Mouse (Mus musculus): ENCODE measurements at regions not wholly inside any gene's neighbourhood (a gene's known extent, or its start where the extent isn't known, plus 50 kb on each side); places are given as distances from the start of the nearest gene placed in this dataset.

DNA sequence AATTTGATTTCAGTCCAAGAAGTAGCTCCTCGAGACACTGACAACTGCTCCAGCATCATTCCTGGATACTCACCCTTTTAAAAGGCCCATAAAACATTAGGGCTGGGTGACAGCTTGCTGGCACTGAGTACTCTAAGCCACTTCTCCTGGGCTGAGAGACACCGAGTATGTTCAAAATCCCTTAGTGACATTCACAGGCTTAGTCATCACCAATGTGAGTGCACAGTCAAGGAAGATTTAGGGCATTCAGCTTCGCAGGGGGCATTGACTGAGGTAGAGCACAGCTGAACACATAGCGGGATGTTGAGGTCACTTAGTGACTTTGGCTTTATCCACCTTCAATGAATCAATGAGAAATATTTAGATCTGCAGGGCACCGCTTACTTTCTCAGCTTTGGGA, 210.8 kb upstream of the Hnrnpa3 start:
- Histone ChIP-seq H3K4me2 (no peak overlapping the region), H3K27ac (no peak overlapping the region), H3K27me3 (replicated peaks) (no peaks in the 10 kb centered on the region), H3K9me3 (no peaks in the 10 kb centered on the region), H3K36me3 (replicated peaks) (no peaks in the 10 kb centered on the region), H3K4me1 (peaks cover 4% of the 10 kb centered on the region), H3K4me3 (no peak overlapping the region), H3K9ac (no peak overlapping the region)
- 74% methylated on average over 5 of the region's 5 CpGs for WGBS
- ATAC-seq (replicated peaks), result no peak

- Histone ChIP-seq H3K27ac (no peak overlapping the region), H3K27me3 (replicated peaks) (no peaks in the 10 kb centered on the region), H3K9ac (no peak overlapping the region), H3K4me3 (no peak overlapping the region), H3K4me2 (no peak overlapping the region), H3K36me3 (replicated peaks) (no peaks in the 10 kb centered on the region), H3K4me1 (peaks cover 4% of the 10 kb centered on the region), H3K9me3 (no peaks in the 10 kb centered on the region)
- no peak for ATAC-seq (replicated peaks)
- 58% methylated on average over 8 of the region's 8 CpGs for WGBS
Observed at GRCm38 (mm10) chr2:75451846-75452267, 207.2 kb upstream of the Hnrnpa3 start.

DNA sequence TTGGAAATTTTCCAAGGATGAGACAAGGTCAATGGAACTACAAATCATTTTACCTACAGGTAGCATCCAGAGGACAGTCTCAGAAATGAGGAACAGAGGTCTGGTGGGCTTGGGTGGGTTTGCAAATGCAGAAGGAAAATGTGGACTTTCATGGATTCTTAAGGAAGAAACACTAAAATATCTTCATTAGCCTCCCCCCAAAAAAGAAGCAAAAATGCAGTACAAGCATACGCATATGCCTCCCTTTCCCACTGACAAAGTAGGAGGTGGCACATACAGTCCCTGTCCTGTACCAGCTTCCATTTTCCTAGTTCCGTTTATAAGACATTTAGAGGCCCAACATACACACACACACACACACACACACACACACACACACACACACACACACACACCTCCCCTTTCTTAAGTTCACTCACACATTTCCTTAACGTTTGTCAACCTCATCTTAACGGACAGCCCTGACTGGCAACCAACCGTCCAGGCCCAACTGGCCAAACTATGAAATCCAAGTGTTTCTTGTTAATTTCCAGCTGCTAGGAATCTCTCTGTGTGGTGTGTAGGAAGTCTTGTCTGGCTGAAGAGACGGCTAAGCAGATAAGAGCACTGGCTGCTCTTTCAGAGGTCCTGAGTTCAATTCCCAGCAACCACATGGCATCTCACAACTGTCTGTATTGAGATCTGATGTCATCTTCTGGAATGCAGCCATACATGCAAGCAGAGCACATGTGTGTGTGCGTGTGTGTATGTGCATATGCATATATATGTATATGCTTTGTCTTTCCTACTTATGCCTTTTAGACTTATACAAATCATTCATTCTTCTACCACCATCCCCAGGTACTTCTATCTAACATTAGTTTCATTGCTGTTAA, 206.6 kb upstream of the Hnrnpa3 start:
- no peak for ATAC-seq (replicated peaks)
- H3K27ac ChIP-seq, result no peak overlapping the region

DNA sequence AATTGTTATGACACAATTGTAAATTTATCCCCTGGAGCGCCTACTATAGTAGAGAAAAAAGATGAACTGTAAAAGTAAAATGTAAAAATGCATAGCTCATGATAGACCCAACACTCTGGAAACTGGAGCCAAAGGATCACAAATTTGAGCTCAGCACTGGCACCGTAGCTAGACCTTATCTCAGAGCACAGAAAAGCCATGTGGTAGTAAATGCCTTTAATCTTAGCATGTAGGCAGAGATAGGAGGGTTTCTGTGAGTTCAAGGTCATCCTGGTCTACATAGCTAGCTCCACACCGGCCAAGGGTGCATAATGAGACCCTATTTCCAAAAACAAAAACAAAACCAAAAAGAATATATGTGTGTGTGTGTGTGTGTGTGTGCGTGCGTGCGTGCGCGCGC, 203.6 kb upstream of the Hnrnpa3 start:
- Histone ChIP-seq H3K9ac (no peak overlapping the region), H3K36me3 (replicated peaks) (no peaks in the 10 kb centered on the region), H3K9me3 (no peaks in the 10 kb centered on the region), H3K4me2 (no peak overlapping the region), H3K4me1 (no peaks in the 10 kb centered on the region), H3K27me3 (replicated peaks) (no peaks in the 10 kb centered on the region), H3K27ac (no peak overlapping the region), H3K4me3 (no peak overlapping the region)
- no peak for ATAC-seq (replicated peaks)
- WGBS, result 97% methylated on average over 9 of the region's 9 CpGs

More for the DNA sequence above, 206.6 kb upstream of the Hnrnpa3 start:
- Histone ChIP-seq H3K4me3 (no peak overlapping the region), H3K4me2 (no peak overlapping the region), H3K9me3 (no peaks in the 10 kb centered on the region), H3K36me3 (replicated peaks) (no peaks in the 10 kb centered on the region), H3K9ac (no peak overlapping the region), H3K4me1 (peaks cover 4% of the 10 kb centered on the region), H3K27me3 (replicated peaks) (no peaks in the 10 kb centered on the region)
- WGBS, result 88% methylated on average over 7 of the region's 7 CpGs

DNA sequence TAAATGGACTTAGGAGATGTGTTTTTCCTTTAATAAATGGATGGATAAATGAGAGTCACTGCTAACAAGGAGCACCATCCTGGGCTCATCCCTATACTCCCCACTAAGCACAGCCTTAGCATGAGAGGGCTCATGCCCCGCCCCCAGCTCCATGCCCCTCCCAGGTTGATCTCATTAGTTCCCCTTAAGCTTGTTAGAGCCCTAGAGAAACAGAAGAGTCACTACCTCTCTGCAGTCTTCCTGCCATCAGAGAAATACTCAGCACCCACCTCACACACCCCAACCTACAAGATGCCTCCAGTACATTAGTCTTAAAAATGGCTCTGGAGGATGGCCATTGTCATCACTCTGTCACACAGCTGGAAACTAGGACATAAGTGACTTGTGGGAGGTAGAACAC, 202.8 kb upstream of the Hnrnpa3 start:
- Histone ChIP-seq H3K9ac (no peak overlapping the region), H3K36me3 (replicated peaks) (no peaks in the 10 kb centered on the region), H3K4me2 (no peak overlapping the region), H3K4me3 (no peak overlapping the region), H3K27ac (no peak overlapping the region), H3K27me3 (replicated peaks) (no peaks in the 10 kb centered on the region), H3K4me1 (peaks cover 4% of the 10 kb centered on the region), H3K9me3 (no peaks in the 10 kb centered on the region)
- no peak for ATAC-seq (replicated peaks)
- WGBS, result 88% methylated on average over 1 of the region's 1 CpGs

DNA sequence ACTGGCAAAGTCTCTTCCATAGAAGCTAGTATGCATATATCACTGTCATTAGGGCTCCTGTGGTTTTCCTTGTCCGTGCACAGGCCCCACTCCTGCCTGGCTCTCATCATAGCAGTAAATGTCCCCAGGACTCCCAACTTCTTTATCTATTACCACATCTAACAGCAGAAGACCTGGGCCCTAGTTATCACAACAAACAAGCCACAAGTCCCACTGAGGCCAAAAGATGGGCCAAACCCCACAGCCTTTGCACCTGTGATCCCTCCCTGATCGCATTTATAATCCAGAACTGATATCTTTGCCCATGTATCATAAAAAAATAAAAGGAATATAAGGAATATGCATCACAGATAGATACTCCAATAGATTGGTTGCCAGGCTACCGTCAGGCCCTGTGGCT, 201.6 kb upstream of the Hnrnpa3 start:
- Histone ChIP-seq H3K4me2 (no peak overlapping the region), H3K27me3 (replicated peaks) (no peaks in the 10 kb centered on the region), H3K4me3 (no peak overlapping the region), H3K9me3 (no peaks in the 10 kb centered on the region), H3K36me3 (replicated peaks) (no peaks in the 10 kb centered on the region), H3K4me1 (peaks cover 14% of the 10 kb centered on the region), H3K9ac (no peak overlapping the region), H3K27ac (no peak overlapping the region)
- WGBS, result 86% methylated on average over 3 of the region's 3 CpGs
- ATAC-seq (replicated peaks), result no peak

GRCm38 (mm10) chr2:75458898-75459297, 200.2 kb upstream of the Hnrnpa3 start:
- Histone ChIP-seq H3K36me3 (replicated peaks) (no peaks in the 10 kb centered on the region), H3K4me1 (peaks cover 14% of the 10 kb centered on the region), H3K4me3 (no peak overlapping the region), H3K27me3 (replicated peaks) (no peaks in the 10 kb centered on the region), H3K4me2 (no peak overlapping the region), H3K9me3 (no peaks in the 10 kb centered on the region), H3K27ac (no peak overlapping the region), H3K9ac (no peak overlapping the region)
- 92% methylated on average over 3 of the region's 3 CpGs for WGBS
- ATAC-seq (replicated peaks), result no peak

GRCm38 (mm10) chr2:75460419-75460818, 198.6 kb upstream of the Hnrnpa3 start:
- ATAC-seq (replicated peaks), result no peak
- Histone ChIP-seq H3K9me3 (no peaks in the 10 kb centered on the region), H3K4me3 (no peak overlapping the region), H3K4me1 (peaks cover 14% of the 10 kb centered on the region), H3K27me3 (replicated peaks) (no peaks in the 10 kb centered on the region), H3K36me3 (replicated peaks) (no peaks in the 10 kb centered on the region), H3K9ac (no peak overlapping the region), H3K27ac (no peak overlapping the region), H3K4me2 (no peak overlapping the region)
- WGBS, result 87% methylated on average over 5 of the region's 5 CpGs

DNA sequence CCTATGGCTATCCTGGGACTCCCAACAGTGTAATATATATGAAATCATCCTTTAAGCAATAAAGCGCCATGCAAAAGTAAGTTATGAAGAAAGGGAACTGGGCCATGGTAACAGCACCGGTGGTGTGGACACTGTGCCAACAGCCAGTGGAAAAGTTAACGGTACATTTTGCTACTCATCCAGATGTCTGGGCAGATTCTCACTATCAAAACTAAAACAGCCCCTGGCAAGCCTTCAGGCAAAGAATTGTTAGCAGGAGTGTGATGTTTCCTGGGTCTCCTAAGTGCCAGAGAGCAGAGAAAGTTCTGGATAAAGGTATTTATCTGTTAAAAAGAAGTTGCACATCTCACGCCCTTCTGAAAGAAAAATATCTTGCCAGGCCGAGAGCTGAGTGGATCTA, 198.0 kb upstream of the Hnrnpa3 start:
- WGBS, result 51% methylated on average over 5 of the region's 5 CpGs
- H3K4me2 ChIP-seq, result no peak overlapping the region
- no peak overlapping the region for H3K27ac ChIP-seq
- H3K27me3 ChIP-seq (replicated peaks), result no peaks in the 10 kb centered on the region
- no peaks in the 10 kb centered on the region for H3K9me3 ChIP-seq
- no peak for ATAC-seq (replicated peaks)
- no peak overlapping the region for H3K9ac ChIP-seq
- peaks cover 14% of the 10 kb centered on the region for H3K4me1 ChIP-seq
- no peaks in the 10 kb centered on the region for H3K36me3 ChIP-seq (replicated peaks)
- no peak overlapping the region for H3K4me3 ChIP-seq

DNA sequence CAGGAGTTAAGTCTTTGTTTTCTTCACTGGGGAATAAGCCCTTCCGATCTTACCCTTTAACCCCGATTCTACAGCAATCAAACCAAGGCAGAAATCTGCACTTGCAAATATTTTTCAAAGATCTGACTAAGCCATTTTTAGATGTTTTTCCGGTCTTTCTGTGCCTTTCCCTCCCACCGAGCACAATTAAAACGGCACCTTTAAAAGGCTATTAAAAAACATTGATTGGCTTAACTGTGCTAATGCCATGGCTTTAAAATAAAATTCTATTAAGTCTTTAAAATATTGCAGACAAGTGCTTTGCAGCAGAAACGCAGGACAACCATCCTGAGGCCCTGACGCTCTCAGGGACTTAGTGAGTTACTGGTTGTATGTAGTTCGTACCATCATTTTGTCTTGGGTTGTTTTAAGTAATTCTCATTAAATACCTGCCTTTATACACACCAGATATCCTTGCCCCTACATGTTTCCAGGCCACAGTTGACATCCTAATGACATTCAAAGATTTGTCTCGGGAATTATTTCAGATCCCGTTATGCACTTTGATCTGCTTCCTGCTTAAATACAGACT, 197.6 kb upstream of the Hnrnpa3 start:
- ATAC-seq (replicated peaks), result no peak
- H3K9ac ChIP-seq, result no peak overlapping the region
- no peaks in the 10 kb centered on the region for H3K27me3 ChIP-seq (replicated peaks)
- peaks cover 14% of the 10 kb centered on the region for H3K4me1 ChIP-seq
- H3K9me3 ChIP-seq, result no peaks in the 10 kb centered on the region
- WGBS, result 27% methylated on average over 10 of the region's 10 CpGs
- H3K4me2 ChIP-seq, result no peak overlapping the region
- H3K27ac ChIP-seq, result no peak overlapping the region
- H3K4me3 ChIP-seq, result no peak overlapping the region
- H3K36me3 ChIP-seq (replicated peaks), result no peaks in the 10 kb centered on the region

GRCm38 (mm10) chr2:75462030-75462671, 196.9 kb upstream of the Hnrnpa3 start:
- Histone ChIP-seq H3K27ac (peak overlapping the region; percentile 40; the same call in 1 of the 2 replicates), H3K9ac (no peak overlapping the region), H3K36me3 (replicated peaks) (no peaks in the 10 kb centered on the region), H3K4me1 (peaks cover 14% of the 10 kb centered on the region), H3K27me3 (replicated peaks) (no peaks in the 10 kb centered on the region), H3K4me3 (no peak overlapping the region), H3K9me3 (no peaks in the 10 kb centered on the region), H3K4me2 (no peak overlapping the region)
- ATAC-seq (replicated peaks), result no peak
- WGBS, result 69% methylated on average over 5 of the region's 5 CpGs

DNA sequence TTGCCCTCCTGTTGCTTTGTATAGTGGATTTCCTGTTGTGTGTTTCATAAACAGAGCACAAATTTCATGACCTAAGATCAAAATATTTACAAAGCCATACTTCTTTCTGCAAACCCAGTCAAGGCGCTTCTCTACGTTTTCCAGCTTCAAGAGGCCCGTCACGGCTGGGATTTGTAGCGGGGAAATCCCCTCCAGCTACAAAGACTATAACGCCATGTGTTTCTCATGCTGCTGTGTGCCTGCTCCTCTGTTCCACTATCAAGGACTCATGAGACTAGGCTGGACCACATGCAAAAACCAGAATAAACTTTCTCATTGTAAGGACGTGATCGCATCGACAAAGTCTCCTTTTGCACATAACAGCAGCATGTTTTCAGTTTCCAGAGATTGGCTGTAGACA, 196.0 kb upstream of the Hnrnpa3 start:
- no peaks in the 10 kb centered on the region for H3K36me3 ChIP-seq (replicated peaks)
- no peak overlapping the region for H3K4me2 ChIP-seq

More for the DNA sequence above, 196.0 kb upstream of the Hnrnpa3 start:
- no peaks in the 10 kb centered on the region for H3K27me3 ChIP-seq (replicated peaks)
- no peak overlapping the region for H3K9ac ChIP-seq
- 69% methylated on average over 9 of the region's 9 CpGs for WGBS
- ATAC-seq (replicated peaks), result no peak
- H3K4me1 ChIP-seq, result peaks cover 14% of the 10 kb centered on the region
- no peaks in the 10 kb centered on the region for H3K9me3 ChIP-seq
- H3K4me3 ChIP-seq, result no peak overlapping the region
- no peak overlapping the region for H3K27ac ChIP-seq
